In genomic region chr6:6216120-6216506, GRCm38 (mm10) we compare ENCODE assay signal across 7 mouse cellular contexts. TPM values are rescaled to one million over a fixed set of nuclear protein-coding genes. Genes with fewer than 3 reads are reported as not detected.
DNase-seq lines count a peak whose midpoint lies in the region; ATAC-seq and TF ChIP-seq lines count a peak whose summit lies in the region.

No protein-coding gene starts in this region.

- no peak for ATAC-seq in megakaryocyte, adult 5-6 weeks (ENCODE audit: poor library complexity, severe bottlenecking)
- ATAC-seq in forebrain, embryonic 13.5 days = no peak
- no peak for ATAC-seq in limb, embryonic 14.5 days (ENCODE audit: low FRiP score, low read depth)
- no peak for ATAC-seq in stomach, embryonic 16.5 days (ENCODE audit: insufficient read depth, low FRiP score)

- H3K36me3 ChIP-seq in megakaryocyte, embryonic 14.5 days (replicated peaks; ENCODE audit: low read length) = no peaks in the 10 kb centered on the region
- H3K36me3 ChIP-seq in forebrain, embryonic 13.5 days (ENCODE audit: poor library complexity, severe bottlenecking) = no peaks in the 10 kb centered on the region
- H3K36me3 ChIP-seq in limb, embryonic 14.5 days (ENCODE audit: control insufficient read depth, insufficient read depth, low read length) = no peaks in the 10 kb centered on the region
- H3K36me3 ChIP-seq in stomach, embryonic 16.5 days (ENCODE audit: control insufficient read depth, insufficient read depth, low read length) = no peaks in the 10 kb centered on the region

- peak overlapping the region; percentile 90 for H3K4me3 ChIP-seq in megakaryocyte, embryonic 14.5 days (replicated peaks)
- H3K4me3 ChIP-seq in forebrain, embryonic 13.5 days = peak overlapping the region; percentile 64
- H3K4me3 ChIP-seq in limb, embryonic 14.5 days (replicated peaks; ENCODE audit: low read length) = peak overlapping the region; percentile 71
- peak overlapping the region; percentile 84 for H3K4me3 ChIP-seq in stomach, embryonic 16.5 days (replicated peaks; ENCODE audit: low read length)

- WGBS in forebrain, embryonic 13.5 days = 42% methylated on average over 5 of the region's 5 CpGs
- 11% methylated on average over 5 of the region's 5 CpGs for WGBS in limb, embryonic 14.5 days
- 29% methylated on average over 5 of the region's 5 CpGs for WGBS in stomach, embryonic 16.5 days

- H3K27ac ChIP-seq in forebrain, embryonic 13.5 days = no peak overlapping the region
- H3K27ac ChIP-seq in limb, embryonic 14.5 days (replicated peaks; ENCODE audit: low read depth, low read length) = no peak overlapping the region
- no peak overlapping the region for H3K27ac ChIP-seq in stomach, embryonic 16.5 days (ENCODE audit: low read length)

- peaks cover 40% of the 10 kb centered on the region for H3K27me3 ChIP-seq in megakaryocyte, embryonic 14.5 days (replicated peaks)
- no peaks in the 10 kb centered on the region for H3K27me3 ChIP-seq in forebrain, embryonic 13.5 days
- H3K27me3 ChIP-seq in limb, embryonic 14.5 days (ENCODE audit: control insufficient read depth, insufficient read depth, low read length) = no peaks in the 10 kb centered on the region
- no peaks in the 10 kb centered on the region for H3K27me3 ChIP-seq in stomach, embryonic 16.5 days (ENCODE audit: control insufficient read depth, insufficient read depth, low read length)

- peak overlapping the region; percentile 94 for H3K4me2 ChIP-seq in forebrain, embryonic 13.5 days
- H3K4me2 ChIP-seq in limb, embryonic 14.5 days (replicated peaks; ENCODE audit: low read depth, low read length, severe bottlenecking) = peak overlapping the region; percentile 92
- H3K4me2 ChIP-seq in stomach, embryonic 16.5 days (ENCODE audit: low read depth, low read length) = peak overlapping the region; percentile 95

- no peak for TF ChIP-seq POLR2A in limb, embryonic 14.5 days (IDR thresholded peaks at IDR 0.05; ENCODE audit: borderline replicate concordance, extremely low read depth, insufficient read depth, insufficient read length)

- peaks cover 16% of the 10 kb centered on the region for H3K4me1 ChIP-seq in megakaryocyte, embryonic 14.5 days
- peaks cover 17% of the 10 kb centered on the region for H3K4me1 ChIP-seq in forebrain, embryonic 13.5 days
- peaks cover 4% of the 10 kb centered on the region; the same call in 1 of the 2 replicates for H3K4me1 ChIP-seq in limb, embryonic 14.5 days (ENCODE audit: control insufficient read depth, insufficient read depth, low read length)
- peaks cover 3% of the 10 kb centered on the region; the same call in 1 of the 2 replicates for H3K4me1 ChIP-seq in stomach, embryonic 16.5 days (ENCODE audit: control insufficient read depth, insufficient read depth, low read length)

- no peak for DNase-seq in limb, embryonic 14.5 days (ENCODE audit: low spot score)
- DNase-seq in Muller cell, postnatal 12 days (ENCODE audit: inconsistent ontology term) = no peak
- DNase-seq in adrenal gland, postnatal 4 days (ENCODE audit: low spot score in 2 of 2) = no peak

- H3K9ac ChIP-seq in forebrain, embryonic 13.5 days = peak overlapping the region; percentile 79
- H3K9ac ChIP-seq in limb, embryonic 14.5 days (ENCODE audit: low read depth, low read length, severe bottlenecking) = peak overlapping the region; percentile 85
- H3K9ac ChIP-seq in stomach, embryonic 16.5 days (ENCODE audit: low read length) = peak overlapping the region; percentile 86

- 0 out of 2 replicates have a peak, but pooled peaks cover 4% of the 10 kb centered on the region for H3K9me3 ChIP-seq in megakaryocyte, embryonic 14.5 days
- H3K9me3 ChIP-seq in forebrain, embryonic 13.5 days (replicated peaks) = no peaks in the 10 kb centered on the region
- H3K9me3 ChIP-seq in limb, embryonic 14.5 days (ENCODE audit: control insufficient read depth, low read length) = no peaks in the 10 kb centered on the region
- no peaks in the 10 kb centered on the region for H3K9me3 ChIP-seq in stomach, embryonic 16.5 days (replicated peaks; ENCODE audit: control insufficient read depth, low read length)

RNA-seq across cellular contexts. Expression of gene Slc25a13, which starts 0.9 kb away (rescaled TPM):
- 0.17 TPM in 1 of 2 replicates, not detected in the other for polyA plus RNA-seq in megakaryocyte, embryonic 14.5 days (2012; ENCODE audit: insufficient read depth, low replicate concordance)
- total RNA-seq in megakaryocyte, adult 5-6 weeks (2015) = 16.6 and 17.1 TPM in 2 replicates
- 22.3 and 22.8 TPM in 2 replicates for total RNA-seq in megakaryocyte, adult 5-6 weeks (2017)
- polyA plus RNA-seq in forebrain, embryonic 13.5 days (2015; fragmentation: Nextera tagmentation; extraction: Ambion mirVana) = 15.1 and 15.3 TPM in 2 replicates
- polyA plus RNA-seq in limb, embryonic 14.5 days (2012; rRNA removed) = 8.2 and 8.4 TPM in 2 replicates
- polyA plus RNA-seq in limb, embryonic 14.5 days (2014; fragmentation: Nextera tagmentation; extraction: Ambion mirVana) = 19.1 and 21.4 TPM in 2 replicates
- 31.0 and 33.3 TPM in 2 replicates for polyA plus RNA-seq in stomach, embryonic 16.5 days (2015; fragmentation: Nextera tagmentation; extraction: Ambion mirVana)
- 10 to 100 TPM; 50.9 to 60.0 TPM for total RNA-seq in adrenal gland, postnatal 4 days (2021)
